Mouse (Mus musculus) hematopoietic stem cell, adult 5-6 weeks (primary cell): ENCODE results near the gene Sstr4. TPM values are rescaled to one million over a fixed set of nuclear protein-coding genes. Genes with fewer than 3 reads are reported as not detected.

Experiments
- ATAC-seq, 2 experiments: fragments of 125-278 bp in 1 of 2; replicated peaks in 1 of 2; 2 replicates each; pipeline ENCODE4 v1.8.0; 2016 to 2017; ENCODE audit warnings: inconsistent platforms in 2 of 2, mild to moderate bottlenecking in 2 of 2, moderate number of reproducible peaks in 2 of 2, low read depth in 1 of 2, moderate TSS enrichment in 1 of 2; ENCODE audit not compliant: low FRiP score in 2 of 2, poor library complexity in 2 of 2, severe bottlenecking in 2 of 2, insufficient read depth in 1 of 2, low TSS enrichment in 1 of 2
- total RNA-seq: library from RNA; stranded (forward); fragments of 172-1452, 232-1000 nt; gene quantifications from 2 replicates; pipeline ENCODE4 v1.2.3, GENCODE M21; 2017

The Sstr4 gene
- not detected in 2 replicates for total RNA-seq

DNA sequence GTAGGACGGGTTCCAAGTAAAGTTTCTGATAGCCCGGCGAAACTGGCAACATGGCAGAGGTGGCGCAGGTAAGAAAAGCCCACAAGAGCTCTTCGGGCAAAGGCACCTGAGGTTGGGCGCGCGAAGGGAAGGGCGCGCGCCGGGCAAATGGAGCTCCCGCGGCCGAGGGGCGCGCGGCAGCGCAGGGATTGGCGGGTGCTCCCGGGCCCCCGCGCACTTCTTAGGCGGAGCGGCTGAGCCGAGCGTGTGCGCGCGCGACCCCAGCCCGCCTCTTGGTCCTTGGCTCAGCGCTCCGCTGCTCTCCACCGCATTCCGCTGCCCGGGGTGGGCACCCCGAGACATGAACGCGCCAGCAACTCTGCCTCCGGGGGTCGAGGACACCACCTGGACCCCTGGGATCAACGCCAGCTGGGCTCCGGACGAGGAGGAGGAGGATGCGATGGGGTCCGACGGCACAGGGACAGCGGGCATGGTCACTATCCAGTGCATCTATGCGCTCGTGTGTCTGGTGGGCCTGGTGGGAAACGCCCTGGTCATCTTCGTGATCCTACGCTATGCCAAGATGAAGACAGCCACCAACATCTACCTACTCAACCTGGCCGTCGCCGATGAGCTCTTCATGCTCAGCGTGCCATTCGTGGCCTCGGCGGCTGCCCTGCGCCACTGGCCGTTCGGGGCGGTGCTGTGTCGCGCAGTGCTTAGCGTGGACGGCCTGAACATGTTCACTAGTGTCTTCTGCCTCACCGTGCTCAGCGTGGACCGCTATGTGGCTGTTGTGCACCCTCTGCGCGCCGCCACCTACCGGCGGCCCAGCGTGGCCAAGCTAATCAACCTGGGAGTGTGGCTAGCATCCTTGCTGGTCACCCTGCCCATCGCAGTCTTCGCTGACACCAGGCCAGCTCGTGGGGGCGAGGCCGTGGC is at the start of gene Sstr4:
Sstr4 (plus strand) TSS at position 214 of the 921 bp plus-strand sequence.
- ATAC-seq = peak; percentile 14 to 37; a peak in 3 of 4 replicates

DNA sequence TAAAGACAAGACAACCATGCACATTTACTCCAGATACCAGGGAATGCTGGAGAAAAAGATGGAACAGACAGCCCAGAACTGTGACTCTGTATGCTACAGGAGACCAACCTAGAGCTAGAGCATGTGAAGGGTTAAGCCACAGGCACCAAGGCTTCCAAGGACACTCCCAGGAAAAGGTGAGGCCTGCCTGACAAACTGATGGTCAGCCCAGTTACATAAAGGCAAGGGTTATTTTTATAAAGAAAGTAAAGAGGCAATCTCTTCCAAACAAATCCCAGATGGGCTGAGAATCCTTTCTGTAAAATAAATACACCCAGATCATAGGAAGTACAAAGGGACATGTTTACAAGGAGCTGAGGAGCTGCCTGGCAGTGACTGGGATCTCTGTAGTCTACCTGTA is 49.8 kb upstream of the Sstr4 start:
- no peak for ATAC-seq

DNA sequence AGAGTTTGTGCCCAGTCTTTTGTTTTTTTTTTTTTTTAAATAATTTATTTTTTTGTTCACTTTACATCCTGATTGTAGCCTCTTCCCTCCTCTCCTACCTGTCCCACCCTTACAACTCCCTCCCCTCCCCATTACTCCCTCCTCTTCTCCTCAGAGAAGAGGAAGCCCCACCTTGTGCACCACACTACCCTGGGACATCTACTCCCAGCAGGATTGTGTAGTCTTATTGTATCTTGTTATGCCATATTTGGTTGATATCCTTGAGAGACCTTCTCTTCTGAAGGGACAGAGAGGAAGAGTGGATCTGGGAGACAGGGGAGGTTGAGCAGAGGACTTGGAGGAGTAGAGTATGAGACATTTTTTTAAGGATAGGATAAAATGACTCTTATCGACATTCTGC is 48.2 kb upstream of the Sstr4 start:
- no peak for ATAC-seq

DNA sequence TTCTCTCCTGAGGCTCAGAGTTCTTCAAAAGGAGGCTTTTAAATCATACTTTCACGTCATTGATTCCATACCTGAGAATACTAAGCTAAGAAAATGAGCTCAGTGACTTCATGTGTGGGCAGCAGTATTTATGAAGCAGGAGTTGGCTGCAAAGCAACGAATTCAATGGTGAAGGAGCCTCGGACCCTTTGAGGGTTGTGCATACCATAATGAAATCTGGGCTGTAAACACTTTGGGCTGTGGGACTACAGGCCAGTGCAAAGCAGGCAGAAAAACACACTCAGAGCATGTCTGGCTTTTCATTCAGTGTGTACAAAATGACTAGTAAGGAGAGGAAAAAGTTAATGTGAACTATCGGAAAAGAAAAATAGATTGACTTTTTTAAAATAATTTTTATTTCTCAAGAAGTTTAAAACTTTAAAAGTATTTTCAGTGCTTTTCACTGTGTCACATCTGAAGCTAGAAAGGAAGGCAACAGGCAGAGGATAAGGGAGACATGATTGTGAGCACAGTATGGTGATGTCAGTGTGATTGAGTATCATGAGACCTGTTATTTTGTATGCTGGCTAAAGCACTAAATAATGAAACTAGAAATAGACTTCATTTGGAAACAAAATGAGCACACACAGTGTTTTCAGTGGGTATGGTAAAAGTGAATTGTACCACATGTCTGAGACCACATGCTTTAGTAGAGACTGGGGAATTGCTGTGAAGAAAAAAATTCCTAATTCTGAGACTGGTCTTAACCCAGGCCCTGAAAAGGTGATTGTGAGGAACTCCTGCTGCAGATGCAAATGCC is 45.4 kb upstream of the Sstr4 start:
- no peak for ATAC-seq

DNA sequence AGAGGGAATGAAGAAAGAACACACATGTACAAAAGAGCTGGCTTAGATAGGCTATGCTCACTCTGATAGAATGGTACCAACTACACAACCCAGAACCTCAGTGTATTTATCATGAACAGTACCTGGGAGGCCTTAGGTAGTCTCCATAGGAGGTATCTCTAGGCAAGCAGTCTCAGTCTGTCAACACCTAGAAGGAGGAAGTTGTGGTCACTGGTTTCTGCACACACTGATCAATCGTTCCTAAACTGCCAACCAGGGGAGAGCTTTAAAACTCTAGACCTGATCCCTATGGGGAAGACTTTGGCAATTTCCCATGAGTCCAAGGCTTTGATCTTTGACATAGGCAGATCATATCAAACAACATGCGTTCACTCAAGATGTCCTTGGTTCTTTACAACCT is 44.7 kb upstream of the Sstr4 start:
- peak; percentile 84 to 89 for ATAC-seq

DNA sequence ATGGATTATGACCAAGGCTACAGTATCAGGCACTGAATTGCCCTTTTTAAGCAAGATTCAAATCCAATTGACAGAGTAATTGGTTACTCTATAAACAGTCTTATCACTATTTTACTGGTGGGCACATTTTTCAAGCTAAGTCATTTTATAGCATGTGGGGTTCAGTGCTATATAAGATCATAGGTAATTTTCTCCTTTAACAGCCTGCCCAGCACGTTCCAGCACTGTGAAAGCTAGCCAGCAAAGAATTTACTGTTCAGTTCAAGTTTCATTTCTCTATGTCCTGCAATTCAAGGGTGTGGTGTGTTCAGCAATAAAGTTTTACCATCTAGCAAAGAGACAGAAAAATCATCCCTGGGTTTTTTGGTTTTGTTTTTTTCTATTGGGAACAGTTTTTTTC is 42.5 kb upstream of the Sstr4 start:
- ATAC-seq = no peak

DNA sequence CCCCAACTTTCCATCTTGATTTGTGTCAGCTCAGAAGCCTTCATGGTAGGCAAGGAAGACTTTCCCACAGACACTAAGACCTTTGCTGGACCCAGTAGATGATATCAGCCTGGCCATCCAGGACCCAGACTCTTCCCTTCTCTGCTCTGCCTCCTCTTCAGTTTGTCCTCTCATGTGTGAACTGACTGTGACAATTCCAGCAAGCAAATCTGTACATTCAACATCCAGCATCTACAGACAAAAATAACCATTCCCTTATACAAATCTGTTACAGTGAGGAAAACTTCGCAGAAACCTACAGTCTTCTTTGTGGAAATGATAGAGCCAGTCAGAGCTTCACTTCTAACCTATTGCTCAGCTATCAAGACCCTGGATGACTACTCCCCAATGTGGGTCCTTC is 38.0 kb upstream of the Sstr4 start:
- no peak for ATAC-seq

DNA sequence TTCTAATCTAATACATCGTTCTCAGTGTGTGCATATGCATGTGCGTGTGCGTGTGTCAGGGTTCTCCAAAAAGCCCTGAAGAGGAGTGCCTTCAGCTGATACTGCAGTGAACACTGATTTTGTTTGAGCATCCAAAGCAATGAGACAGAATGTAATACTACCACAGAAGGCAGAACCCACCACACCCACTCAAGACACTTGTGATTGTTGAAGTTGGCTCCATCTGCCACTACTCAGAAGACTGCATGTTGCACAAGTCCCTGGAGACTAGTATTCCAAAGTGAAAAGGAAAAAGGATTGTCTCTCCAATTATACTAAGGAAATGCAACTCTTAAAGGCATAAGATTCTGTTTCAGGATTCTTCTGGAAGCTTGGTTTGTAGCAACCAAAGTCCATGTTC is 30.6 kb upstream of the Sstr4 start:
- no peak for ATAC-seq

DNA sequence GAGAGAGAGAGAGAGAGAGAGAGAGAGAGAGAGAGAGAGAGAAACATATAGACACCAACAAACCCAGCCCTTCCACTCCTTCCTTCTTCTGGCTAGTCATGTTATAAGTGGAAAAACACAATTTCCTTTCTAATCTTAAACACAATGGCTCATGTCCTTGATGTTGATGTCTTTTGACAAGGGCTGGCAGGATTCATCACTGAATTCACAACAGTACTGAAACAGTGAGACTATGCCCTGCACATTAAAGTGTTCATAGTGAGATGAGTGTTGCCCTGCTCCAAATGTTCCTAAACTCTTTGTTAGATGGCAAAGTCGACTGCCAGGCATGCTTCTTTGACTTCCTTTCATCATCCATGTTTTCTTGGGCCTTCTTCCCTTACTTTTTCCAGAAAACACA is 29.9 kb upstream of the Sstr4 start:
- no peak for ATAC-seq

DNA sequence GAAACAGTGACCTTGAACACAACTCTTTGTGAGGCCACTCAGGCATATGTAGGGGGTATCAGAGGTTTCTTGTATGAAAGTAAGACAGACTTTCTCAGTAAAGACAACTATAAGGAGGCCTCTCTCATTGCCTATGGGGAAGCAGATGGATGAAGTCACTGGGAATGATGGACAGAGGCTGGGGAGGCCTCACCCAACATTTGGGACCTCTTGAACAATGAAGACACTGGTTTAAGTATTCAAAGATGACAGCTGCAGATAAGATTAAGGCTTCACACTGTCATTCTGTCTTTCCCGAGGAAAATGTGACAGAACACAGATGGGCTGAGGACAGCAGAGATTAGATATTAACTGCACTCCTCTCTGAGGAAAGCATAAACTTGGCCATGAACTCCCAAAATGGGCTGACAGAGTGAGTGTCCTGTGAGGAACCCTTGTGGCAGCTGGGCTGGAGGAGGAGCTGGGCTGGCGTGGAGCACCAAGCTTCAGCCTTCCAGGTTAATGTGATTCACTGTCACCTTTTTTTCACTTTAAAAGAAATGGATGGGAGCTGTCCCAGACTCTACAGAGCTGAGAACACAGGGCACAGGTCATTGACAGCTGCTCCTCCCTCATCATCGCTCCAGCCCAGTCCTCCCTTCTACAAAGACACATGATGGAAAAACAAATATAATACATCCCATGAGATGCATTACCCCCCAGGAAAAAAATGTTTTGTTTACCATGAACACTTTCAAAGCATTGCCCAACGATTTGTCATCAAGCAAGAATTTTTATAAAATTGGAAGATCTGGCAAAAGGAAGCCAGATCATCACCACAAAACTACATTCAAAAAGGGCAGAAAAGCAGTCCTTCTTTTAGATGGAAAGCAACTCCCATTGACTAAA is 23.2 kb upstream of the Sstr4 start:
- ATAC-seq = no peak

DNA sequence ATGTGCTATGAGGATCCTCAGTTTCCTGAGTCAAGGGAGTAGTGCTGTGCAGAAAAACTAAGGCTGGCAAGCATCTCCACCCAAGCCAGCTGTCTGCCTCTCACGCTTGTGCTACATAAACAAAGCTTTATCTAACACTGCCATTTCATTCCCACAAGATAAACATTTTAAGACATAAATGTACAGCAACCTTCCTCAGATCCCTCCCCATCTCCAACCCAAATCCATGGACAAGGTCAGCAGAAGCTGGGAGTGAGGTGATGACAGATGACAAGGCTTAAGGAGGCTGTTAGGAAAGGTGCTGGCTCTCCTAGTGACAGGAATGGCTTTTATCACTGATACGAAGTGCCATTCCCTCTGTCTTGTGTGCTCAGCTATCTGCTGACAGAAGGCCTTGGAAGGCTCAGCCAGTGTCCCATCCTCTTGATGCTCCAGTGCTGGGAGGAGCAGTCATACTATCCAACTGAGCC is 21.5 kb upstream of the Sstr4 start:
- no peak for ATAC-seq

DNA sequence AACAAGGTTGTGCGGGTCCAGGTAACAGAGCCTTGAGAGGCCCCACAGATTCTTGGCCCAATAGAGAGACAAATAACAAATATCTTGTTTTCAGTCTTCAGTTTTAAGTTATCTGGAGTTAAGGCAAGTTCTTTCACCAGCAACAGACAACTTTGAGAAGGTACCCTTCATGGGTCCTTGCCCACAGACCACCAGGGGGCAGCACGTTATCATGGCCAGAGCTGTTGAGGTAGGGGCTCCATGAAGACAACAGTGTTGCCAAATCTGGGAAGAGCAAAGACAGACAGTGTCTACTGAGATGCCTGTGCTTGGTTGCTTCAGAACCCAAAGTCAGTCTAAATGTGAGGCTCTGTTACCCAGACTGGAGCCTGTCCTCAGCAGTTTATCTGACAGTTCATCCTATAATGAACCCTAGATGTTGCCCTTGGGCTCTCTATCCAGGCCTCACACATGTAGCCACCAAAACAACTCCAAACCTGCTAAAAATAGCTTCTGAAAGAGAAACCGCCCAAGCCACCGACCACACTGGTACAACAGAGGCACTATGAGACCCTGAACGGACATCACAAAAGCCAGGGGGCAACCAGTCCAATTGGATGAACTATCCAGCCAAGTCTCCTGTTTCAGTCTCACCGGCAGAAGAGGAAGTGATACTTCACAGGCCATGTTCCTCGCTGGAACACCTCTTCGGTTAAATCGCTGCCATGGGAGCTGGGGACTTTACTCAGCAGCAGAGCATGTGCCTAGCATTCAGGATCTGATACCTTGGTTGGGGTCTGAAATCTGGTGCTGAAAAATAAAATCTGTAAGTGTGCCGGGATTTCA is 19.6 kb upstream of the Sstr4 start:
- peak; percentile 42 to 65; a peak in 3 of 4 replicates for ATAC-seq

DNA sequence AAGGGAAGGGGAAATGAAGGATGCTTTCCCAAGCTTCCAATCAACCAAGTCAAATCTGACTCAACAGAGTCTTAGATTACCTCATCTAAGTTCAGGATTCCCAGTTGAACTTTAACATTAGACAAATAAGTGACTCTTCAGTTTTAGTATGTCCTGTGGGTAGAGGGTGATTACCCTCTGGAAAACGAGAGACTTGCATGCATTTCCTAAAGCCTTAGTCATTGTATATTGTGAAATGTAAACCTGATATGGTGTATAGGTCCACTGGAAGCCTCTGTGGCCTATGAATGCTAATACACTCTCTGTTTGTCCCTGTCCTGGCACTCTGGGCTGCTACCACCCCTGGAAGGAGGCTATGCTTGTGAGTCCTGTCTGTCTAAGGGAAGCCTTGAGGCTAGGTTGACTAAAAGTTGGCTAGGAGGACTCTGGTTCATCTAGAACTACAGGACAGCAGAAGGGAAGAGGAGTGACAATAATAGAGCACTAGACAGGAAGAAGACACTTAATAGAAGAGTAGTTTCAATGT is 16.3 kb upstream of the Sstr4 start:
- ATAC-seq = no peak

DNA sequence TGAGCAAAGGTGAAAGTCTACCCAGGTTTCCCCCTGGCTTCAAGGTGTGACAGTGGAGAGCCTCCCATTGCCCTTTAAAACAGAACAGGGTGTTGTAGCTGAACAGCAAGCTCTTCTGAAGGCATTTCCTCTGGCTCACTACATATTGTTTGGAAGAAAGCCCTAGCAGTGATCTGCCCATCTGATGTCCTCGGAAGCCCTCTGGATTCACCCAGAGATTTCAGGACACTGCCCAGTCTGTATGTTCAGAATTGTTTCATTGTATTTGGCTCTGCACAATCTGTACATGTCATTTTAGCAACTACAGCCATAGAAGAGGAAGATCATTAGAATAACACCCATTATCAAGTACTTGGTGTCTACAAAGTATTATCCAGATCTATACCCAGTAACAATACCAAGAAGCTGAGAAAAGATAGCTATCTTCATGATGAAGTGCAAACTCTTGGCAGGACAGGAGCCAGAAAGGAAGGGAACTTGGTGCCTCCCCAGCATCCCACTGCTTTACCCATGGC is 15.2 kb upstream of the Sstr4 start:
- ATAC-seq = no peak

DNA sequence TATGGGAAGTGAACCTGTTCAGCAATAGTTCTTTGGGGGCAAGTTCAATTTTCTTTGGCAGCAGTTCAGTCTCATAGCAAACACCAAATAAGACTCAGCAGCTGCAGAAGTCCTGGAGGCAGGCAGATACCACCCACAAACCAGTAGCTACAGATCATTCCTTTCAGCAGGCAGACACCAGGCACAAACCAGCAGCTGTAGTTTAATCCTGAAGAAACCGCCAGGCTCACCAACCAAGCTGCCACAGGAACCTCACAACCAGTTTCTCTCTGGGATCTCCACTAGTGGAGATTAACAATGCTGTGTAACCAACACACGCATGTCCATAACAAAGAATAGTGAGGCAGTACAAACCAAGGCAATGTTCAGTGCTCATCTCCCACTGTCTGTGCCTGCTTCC is 14.1 kb upstream of the Sstr4 start:
- no peak for ATAC-seq

DNA sequence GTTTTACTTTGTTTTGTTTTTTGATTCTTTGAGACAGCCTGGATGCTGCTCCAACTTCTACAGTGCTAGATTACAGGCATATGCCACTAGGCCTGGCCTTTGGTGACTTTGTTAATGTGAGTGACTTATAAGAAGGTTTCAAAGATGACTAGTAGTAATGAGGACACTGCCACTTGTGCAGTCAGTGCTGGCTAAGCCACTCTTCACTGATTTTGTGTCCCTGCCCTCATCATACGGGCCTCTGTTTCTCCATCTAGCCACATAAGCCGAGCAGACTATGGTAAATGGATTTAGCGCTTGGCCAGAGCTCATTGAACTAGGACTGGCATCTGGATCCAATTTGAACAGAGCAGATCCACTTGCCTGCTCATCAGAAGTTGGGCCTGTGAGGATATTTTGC is 8.7 kb upstream of the Sstr4 start:
- no peak for ATAC-seq
